Mouse (Mus musculus) limb, embryonic 15.5 days (tissue): ENCODE data around the gene Crb1. TPM values are rescaled to one million over a fixed set of nuclear protein-coding genes. Genes with fewer than 3 reads are reported as not detected.

Experiments
- ATAC-seq: fragments of 200-750 bp; cut with Nextera tagmentation; 2 replicates; pipeline ENCODE4 v1.8.0; 2017; ENCODE audit warnings: low read depth, moderate TSS enrichment; ENCODE audit not compliant: insufficient number of reproducible peaks, low FRiP score, low TSS enrichment
- H3K27ac ChIP-seq: fragments of 300-500 bp; sonication (generic); 2 replicates; pipeline ENCODE4 v1.5.1; 2015; ENCODE audit warnings: moderate library complexity, mild to moderate bottlenecking, inconsistent platforms
- H3K27me3 ChIP-seq: fragments of 300-500 bp; sonication (generic); 2 replicates; pipeline ENCODE4 v1.6.1; 2015; ENCODE audit warnings: inconsistent platforms
- H3K36me3 ChIP-seq: fragments of 300-500 bp; sonication (generic); 2 replicates; pipeline ENCODE4 v1.6.1; 2015; ENCODE audit warnings: inconsistent platforms
- H3K4me1 ChIP-seq: fragments of 300-500 bp; sonication (generic); 2 replicates; pipeline ENCODE4 v1.6.1; 2015; ENCODE audit warnings: inconsistent platforms
- H3K4me2 ChIP-seq: fragments of 300-500 bp; sonication (generic); 2 replicates; pipeline ENCODE4 v1.6.1; 2015; ENCODE audit warnings: mild to moderate bottlenecking, inconsistent platforms
- H3K4me3 ChIP-seq: fragments of 300-500 bp; sonication (generic); 2 replicates; pipeline ENCODE4 v1.5.1; 2015; ENCODE audit warnings: mild to moderate bottlenecking, inconsistent platforms
- H3K9ac ChIP-seq: fragments of 300-500 bp; sonication (generic); 2 replicates; pipeline ENCODE4 v1.6.1; 2015; ENCODE audit warnings: inconsistent platforms
- H3K9me3 ChIP-seq: fragments of 300-500 bp; sonication (generic); 2 replicates; pipeline ENCODE4 v1.6.1; 2016; ENCODE audit warnings: inconsistent platforms
- WGBS: fragments of 180-500 bp; shearing (Covaris S2); methylation state at CpG from one replicate; pipeline ENCODE4 v1.1.7; 2015; 5-methylcytosine and 5-hydroxymethylcytosine counted together
- polyA plus RNA-seq: library from polyadenylated mRNA; unstranded; fragments of >200 nt; fragmentation: Nextera tagmentation; extraction: Ambion mirVana; gene quantifications from 2 replicates; pipeline ENCODE4 v1.2.1, GENCODE M21; 2015

The Crb1 gene
- polyA plus RNA-seq, 1 experiment from 2014 or later, result not detected

- Histone ChIP-seq H3K9ac (no peak overlapping the region), H3K27ac (no peak overlapping the region), H3K4me2 (no peak overlapping the region), H3K36me3 (no peaks in the 10 kb centered on the region), H3K27me3 (no peaks in the 10 kb centered on the region), H3K9me3 (no peaks in the 10 kb centered on the region), H3K4me3 (no peak overlapping the region), H3K4me1 (peaks cover 4% of the 10 kb centered on the region; the same call in 1 of the 2 replicates)
- 22% methylated on average over 4 of the region's 4 CpGs for WGBS
- ATAC-seq, result 0 out of 2 replicates have a peak, but pooled peaks have one; percentile 14
These were observed 2.7 kb upstream of the Crb1 start for GRCm38 (mm10) chr1:139379621-139379984.

GRCm38 (mm10) chr1:139378861-139379620, 2.1 kb upstream of the Crb1 start:
- Histone ChIP-seq H3K9me3 (no peaks in the 10 kb centered on the region), H3K27me3 (no peaks in the 10 kb centered on the region), H3K27ac (no peak overlapping the region), H3K4me2 (no peak overlapping the region), H3K4me3 (no peak overlapping the region), H3K4me1 (peaks cover 4% of the 10 kb centered on the region; the same call in 1 of the 2 replicates), H3K9ac (no peak overlapping the region), H3K36me3 (no peaks in the 10 kb centered on the region)
- ATAC-seq, result peak; percentile 35; the same call in 1 of the 2 replicates
- 23% methylated on average over 11 of the region's 11 CpGs for WGBS

- ATAC-seq, result no peak
- 46% methylated on average over 6 of the region's 6 CpGs for WGBS
- no peak overlapping the region for H3K4me2 ChIP-seq
- no peaks in the 10 kb centered on the region for H3K36me3 ChIP-seq
- no peak overlapping the region for H3K4me3 ChIP-seq
- no peaks in the 10 kb centered on the region for H3K27me3 ChIP-seq
- H3K9me3 ChIP-seq, result no peaks in the 10 kb centered on the region
- H3K27ac ChIP-seq, result no peak overlapping the region
- H3K9ac ChIP-seq, result no peak overlapping the region
- H3K4me1 ChIP-seq, result peaks cover 4% of the 10 kb centered on the region; the same call in 1 of the 2 replicates
These were observed 1.0 kb downstream of the Crb1 start for GRCm38 (mm10) chr1:139375900-139376299.

- Histone ChIP-seq H3K4me1 (no peaks in the 10 kb centered on the region), H3K9ac (no peak overlapping the region), H3K36me3 (no peaks in the 10 kb centered on the region), H3K4me2 (no peak overlapping the region), H3K27ac (no peak overlapping the region), H3K27me3 (no peaks in the 10 kb centered on the region), H3K4me3 (no peak overlapping the region), H3K9me3 (no peaks in the 10 kb centered on the region)
- WGBS, result 77% methylated on average over 6 of the region's 6 CpGs
- no peak for ATAC-seq
These were observed 5.6 kb downstream of the Crb1 start for GRCm38 (mm10) chr1:139371341-139371740.

- H3K4me2 ChIP-seq, result no peak overlapping the region
- 0 out of 2 replicates have a peak, but pooled peaks cover 2% of the 10 kb centered on the region for H3K4me1 ChIP-seq
- no peak overlapping the region for H3K9ac ChIP-seq
- H3K27ac ChIP-seq, result no peak overlapping the region
- no peaks in the 10 kb centered on the region for H3K36me3 ChIP-seq
- 41% methylated on average over 4 of the region's 4 CpGs for WGBS
- no peaks in the 10 kb centered on the region for H3K9me3 ChIP-seq
- H3K27me3 ChIP-seq, result no peaks in the 10 kb centered on the region
- no peak for ATAC-seq
- H3K4me3 ChIP-seq, result no peak overlapping the region
These were observed 28.3 kb downstream of the Crb1 start for GRCm38 (mm10) chr1:139348566-139348965.

GRCm38 (mm10) chr1:139346602-139347371, 30.1 kb downstream of the Crb1 start:
- H3K27me3 ChIP-seq, result no peaks in the 10 kb centered on the region
- no peak overlapping the region for H3K4me3 ChIP-seq
- H3K9ac ChIP-seq, result no peak overlapping the region
- ATAC-seq, result no peak
- 49% methylated on average over 11 of the region's 11 CpGs for WGBS
- no peak overlapping the region for H3K4me2 ChIP-seq
- H3K9me3 ChIP-seq, result no peaks in the 10 kb centered on the region
- H3K4me1 ChIP-seq, result 0 out of 2 replicates have a peak, but pooled peaks cover 2% of the 10 kb centered on the region
- no peak overlapping the region for H3K27ac ChIP-seq
- H3K36me3 ChIP-seq, result no peaks in the 10 kb centered on the region

- H3K9me3 ChIP-seq, result no peaks in the 10 kb centered on the region
- no peak overlapping the region for H3K27ac ChIP-seq
- H3K4me2 ChIP-seq, result no peak overlapping the region
- H3K9ac ChIP-seq, result no peak overlapping the region
- no peaks in the 10 kb centered on the region for H3K27me3 ChIP-seq
- 0 out of 2 replicates have a peak, but pooled peaks cover 2% of the 10 kb centered on the region for H3K4me1 ChIP-seq
- H3K36me3 ChIP-seq, result no peaks in the 10 kb centered on the region
- no peak overlapping the region for H3K4me3 ChIP-seq
- 78% methylated on average over 6 of the region's 6 CpGs for WGBS
- no peak for ATAC-seq
These were observed 30.8 kb downstream of the Crb1 start for GRCm38 (mm10) chr1:139346030-139346601.

GRCm38 (mm10) chr1:139340178-139340859, 36.6 kb downstream of the Crb1 start:
- Histone ChIP-seq H3K9ac (no peak overlapping the region), H3K36me3 (no peaks in the 10 kb centered on the region), H3K4me3 (no peak overlapping the region), H3K27me3 (no peaks in the 10 kb centered on the region), H3K4me1 (no peaks in the 10 kb centered on the region), H3K4me2 (no peak overlapping the region), H3K9me3 (no peaks in the 10 kb centered on the region), H3K27ac (no peak overlapping the region)
- WGBS, result 0% methylated on average over 1 of the region's 2 CpGs
- ATAC-seq, result no peak

- Histone ChIP-seq H3K9ac (no peak overlapping the region), H3K36me3 (no peaks in the 10 kb centered on the region), H3K27me3 (no peaks in the 10 kb centered on the region), H3K4me2 (no peak overlapping the region), H3K4me1 (no peaks in the 10 kb centered on the region), H3K27ac (no peak overlapping the region), H3K9me3 (no peaks in the 10 kb centered on the region), H3K4me3 (no peak overlapping the region)
- no peak for ATAC-seq
- 71% methylated on average over 2 of the region's 2 CpGs for WGBS
These were observed 39.9 kb downstream of the Crb1 start for GRCm38 (mm10) chr1:139336997-139337396.

GRCm38 (mm10) chr1:139328811-139329210, 48.1 kb downstream of the Crb1 start:
- H3K27ac ChIP-seq, result no peak overlapping the region
- no peaks in the 10 kb centered on the region for H3K9me3 ChIP-seq
- H3K27me3 ChIP-seq, result no peaks in the 10 kb centered on the region
- no peak overlapping the region for H3K9ac ChIP-seq
- no peak for ATAC-seq
- no peak overlapping the region for H3K4me3 ChIP-seq
- H3K4me2 ChIP-seq, result no peak overlapping the region
- H3K36me3 ChIP-seq, result no peaks in the 10 kb centered on the region
- 86% methylated on average over 1 of the region's 1 CpGs for WGBS
- H3K4me1 ChIP-seq, result no peaks in the 10 kb centered on the region

GRCm38 (mm10) chr1:139328286-139328685, 48.6 kb downstream of the Crb1 start:
- WGBS, result 75% methylated on average over 5 of the region's 5 CpGs
- Histone ChIP-seq H3K9me3 (no peaks in the 10 kb centered on the region), H3K4me1 (no peaks in the 10 kb centered on the region), H3K4me3 (no peak overlapping the region), H3K27ac (no peak overlapping the region), H3K36me3 (no peaks in the 10 kb centered on the region), H3K4me2 (no peak overlapping the region), H3K9ac (no peak overlapping the region), H3K27me3 (no peaks in the 10 kb centered on the region)
- ATAC-seq, result no peak
